Mouse (Mus musculus) CH12.LX (cell line): ENCODE results near the gene Ccdc169.

Experiments
- CTCF ChIP-seq, 2 experiments: IDR thresholded peaks in 1 of 2; conservative IDR thresholded peaks in 1 of 2; 2 replicates each; pipeline ENCODE4 v1.5.1; 2011 to 2012; ENCODE audit warnings: low read depth in 2 of 2, low read length in 2 of 2, improper control_type of control experiment in 1 of 2, inconsistent platforms in 1 of 2, mild to moderate bottlenecking in 1 of 2, moderate library complexity in 1 of 2
- HCFC1 ChIP-seq: IDR thresholded peaks from 2 replicates; pipeline ENCODE4 v1.6.1; 2012; ENCODE audit warnings: low read depth, mild to moderate bottlenecking, inconsistent platforms, low read length, improper control_type of control experiment
- KAT2A ChIP-seq: IDR thresholded peaks from 2 replicates; pipeline ENCODE4 v1.6.1; 2012; ENCODE audit warnings: low read length, improper control_type of control experiment, inconsistent platforms; ENCODE audit not compliant: insufficient replicate concordance
- MAX ChIP-seq: IDR thresholded peaks from 2 replicates; pipeline ENCODE4 v1.6.1; 2011; ENCODE audit warnings: low read length, improper control_type of control experiment
- MAZ ChIP-seq: IDR thresholded peaks from 2 replicates; pipeline ENCODE4 v1.6.1; 2012; ENCODE audit warnings: low read depth, mild to moderate bottlenecking, inconsistent platforms, low read length, improper control_type of control experiment, moderate library complexity
- RCOR1 ChIP-seq: conservative IDR thresholded peaks from 2 replicates; pipeline ENCODE4 v1.6.1; 2012; ENCODE audit warnings: low read depth, mild to moderate bottlenecking, inconsistent platforms, low read length, improper control_type of control experiment
- TBP ChIP-seq: conservative IDR thresholded peaks from 2 replicates; pipeline ENCODE4 v1.6.1; 2011; ENCODE audit warnings: low read depth, low read length, improper control_type of control experiment
- USF2 ChIP-seq: conservative IDR thresholded peaks from 2 replicates; pipeline ENCODE4 v1.6.1; 2011; ENCODE audit warnings: low read depth, low read length, improper control_type of control experiment
- ZKSCAN1 ChIP-seq: IDR thresholded peaks from 2 replicates; pipeline ENCODE4 v1.6.1; 2012; ENCODE audit warnings: low read depth, inconsistent platforms, low read length, improper control_type of control experiment, borderline replicate concordance

GRCm38 (mm10) chr3:55154163-55154562 is 17.0 kb downstream of the Ccdc169 start:
- TF ChIP-seq MAZ = no peak
- TF ChIP-seq USF2 = no peak
- no peak for TF ChIP-seq ZKSCAN1
- TF ChIP-seq MAX = no peak
- TF ChIP-seq TBP = no peak
- no peak for TF ChIP-seq CTCF (conservative IDR thresholded peaks at IDR 0.05 in 1 of 2, IDR thresholded peaks at IDR 0.05 in 1 of 2; ENCODE audit: low read depth in 2 of 2, low read length in 2 of 2)
- no peak for TF ChIP-seq KAT2A
- TF ChIP-seq HCFC1 = no peak
- TF ChIP-seq RCOR1 = no peak
